Mouse (Mus musculus) heart, postnatal 14 days (tissue): ENCODE data around the gene Gm7347. TPM values are rescaled to one million over a fixed set of nuclear protein-coding genes. Genes with fewer than 3 reads are reported as not detected.
"Not testable (repeated sequence)": the region's sequence is repeated elsewhere in the genome, so short reads cannot be mapped to it uniquely, and the experiment has no call there.

Experiments
- DNase-seq, 2 experiments: peaks; one replicate each; pipeline ENCODE4 v3.0.0; 2021 to 2022
- intact Hi-C: fragments of 180-260 bp; cut with DNase I; formaldehyde crosslinking; loops from one replicate; pipeline ENCODE4 v1.15.1; 2025
- long read RNA-seq, 2 experiments: library from polyadenylated mRNA; stranded (forward); transcript quantifications; one replicate each; pipeline ENCODE4 v2.0.0; 2021
- total RNA-seq, 2 experiments: library from RNA; stranded (reverse); gene quantifications; 2 replicates each; pipeline ENCODE4 v1.2.3; 2021

Gene Gm7347
- total RNA-seq = not detected
- long read RNA-seq, experiment 1 = 0 reads
- long read RNA-seq, experiment 2 = 0 reads

- intact Hi-C loops, DNase-seq: not testable (repeated sequence)
Observed at GRCm38 (mm10) chr5:26058481-26058880, at the start of gene Gm7347. TSS of gene Gm7347 (minus strand) at chr5:26058581.

- intact Hi-C loops, DNase-seq: not testable (repeated sequence)
Observed at GRCm38 (mm10) chr5:26105262-26105661, 46.9 kb upstream of the Gm7347 start, which contains the start of gene 5031410I06Rik. TSS of gene 5031410I06Rik (minus strand) at chr5:26105362.

- intact Hi-C loops, DNase-seq: not testable (repeated sequence)
Observed at GRCm38 (mm10) chr5:26089191-26089590, 30.8 kb upstream of the Gm7347 start, which contains the start of gene Gm10471. TSS of gene Gm10471 (minus strand) at chr5:26089291.

GRCm38 (mm10) chr5:26079023-26079422 is 20.6 kb upstream of the Gm7347 start:
- DNase-seq, intact Hi-C loops: not testable (repeated sequence)

GRCm38 (mm10) chr5:26070716-26071115 is 12.3 kb upstream of the Gm7347 start:
- intact Hi-C loops = no loop called here
- DNase-seq = no peak

GRCm38 (mm10) chr5:26039458-26039857 is 18.9 kb downstream of the Gm7347 start, which contains the start of gene Speer4a:
TSS of gene Speer4a (minus strand) at chr5:26039558.
- intact Hi-C loops, DNase-seq: not testable (repeated sequence)

GRCm38 (mm10) chr5:26022816-26023215 is 35.6 kb downstream of the Gm7347 start, which contains the start of gene Gm5862:
TSS of gene Gm5862 (minus strand) at chr5:26022916.
- intact Hi-C loops, DNase-seq: not testable (repeated sequence)

- DNase-seq, intact Hi-C loops: not testable (repeated sequence)
Observed at GRCm38 (mm10) chr5:26007697-26008096, 50.7 kb downstream of the Gm7347 start.

GRCm38 (mm10) chr5:26006937-26007695 is 51.3 kb downstream of the Gm7347 start:
- DNase-seq = peak; percentile 1 to 3
- intact Hi-C loops = not testable (repeated sequence)

GRCm38 (mm10) chr5:26004698-26005097 is 53.7 kb downstream of the Gm7347 start, which contains the start of gene Gm1979:
TSS of gene Gm1979 (minus strand) at chr5:26004798.
- DNase-seq, intact Hi-C loops: not testable (repeated sequence)

Other genes with a start within 250 kb of the Gm7347 start
- not detected for gene Gm21663, start 116.2 kb downstream of the Gm7347 start, total RNA-seq
- not detected for gene Gm21671, start 104.2 kb downstream of the Gm7347 start, total RNA-seq
- not detected for gene Gm21680, start 85.9 kb downstream of the Gm7347 start, total RNA-seq
- not detected for gene Gm21698, start 69.9 kb downstream of the Gm7347 start, total RNA-seq
- gene Gm1979, start 53.8 kb downstream of the Gm7347 start, total RNA-seq = not detected
- gene Gm5862, start 35.7 kb downstream of the Gm7347 start, total RNA-seq = not detected
- not detected for gene Speer4a, start 19.0 kb downstream of the Gm7347 start, total RNA-seq
- gene Gm10471, start 30.7 kb upstream of the Gm7347 start, total RNA-seq = not detected
- not detected for gene 5031410I06Rik, start 46.8 kb upstream of the Gm7347 start, total RNA-seq
- not detected for gene Gm10220, start 62.8 kb upstream of the Gm7347 start, total RNA-seq
- not detected for gene Gm7361, start 199.1 kb upstream of the Gm7347 start, total RNA-seq